Mouse (Mus musculus) limb, embryonic 11.5 days (tissue): Measurements from ENCODE around the gene Fam107a. TPM values are rescaled to one million over a fixed set of nuclear protein-coding genes. Genes with fewer than 3 reads are reported as not detected.

Experiments
- ATAC-seq: fragments of 200-750 bp; cut with Nextera tagmentation; 2 replicates; pipeline ENCODE4 v1.8.0; 2017; ENCODE audit warnings: low read depth; ENCODE audit not compliant: insufficient number of reproducible peaks, low FRiP score, low TSS enrichment
- DNase-seq: peaks from one replicate; pipeline ENCODE4 v3.0.0-alpha.2; 2015; ENCODE audit warnings: low spot score
- H3K27ac ChIP-seq: fragments of 300-500 bp; sonication (generic); replicated peaks from 2 replicates; pipeline ENCODE4 v1.5.1; 2014; ENCODE audit warnings: low read depth, mild to moderate bottlenecking, low read length
- H3K27me3 ChIP-seq: fragments of 300-500 bp; sonication (generic); 2 replicates; pipeline ENCODE4 v1.6.1; 2014; ENCODE audit warnings: mild to moderate bottlenecking, low read length, mixed read lengths; ENCODE audit not compliant: control insufficient read depth, insufficient read depth
- H3K36me3 ChIP-seq: fragments of 300-500 bp; sonication (generic); 2 replicates; pipeline ENCODE4 v1.6.1; 2014; ENCODE audit warnings: mild to moderate bottlenecking, low read length, moderate library complexity, mixed read lengths; ENCODE audit not compliant: control insufficient read depth, insufficient read depth
- H3K4me1 ChIP-seq: fragments of 300-500 bp; sonication (generic); 2 replicates; pipeline ENCODE4 v1.6.1; 2014; ENCODE audit warnings: low read length, mixed read lengths; ENCODE audit not compliant: control insufficient read depth, insufficient read depth
- H3K4me2 ChIP-seq: fragments of 300-500 bp; sonication (generic); 2 replicates; pipeline ENCODE4 v1.6.1; 2014; ENCODE audit warnings: low read depth, mild to moderate bottlenecking, moderate library complexity; ENCODE audit not compliant: severe bottlenecking
- H3K4me3 ChIP-seq: fragments of 300-500 bp; sonication (generic); 2 replicates; pipeline ENCODE4 v1.5.1; 2014; ENCODE audit warnings: low read depth, low read length
- H3K9ac ChIP-seq: fragments of 300-500 bp; sonication (generic); 2 replicates; pipeline ENCODE4 v1.6.1; 2014; ENCODE audit warnings: mild to moderate bottlenecking, low read length
- H3K9me3 ChIP-seq: fragments of 300-500 bp; sonication (generic); 2 replicates; pipeline ENCODE4 v1.6.1; 2016; ENCODE audit warnings: low read length; ENCODE audit not compliant: control insufficient read depth
- WGBS: fragments of 180-500 bp; shearing (Covaris S2); extraction: QIAGEN DNeasy Blood & Tissue Kit; methylation state at CpG from one replicate; pipeline ENCODE4 v1.1.7; 2014; 5-methylcytosine and 5-hydroxymethylcytosine counted together
- polyA plus RNA-seq: library from polyadenylated mRNA; unstranded; fragments of >200 nt; fragmentation: Nextera tagmentation; extraction: Ambion mirVana; gene quantifications from 2 replicates; pipeline ENCODE4 v1.2.1, GENCODE M21; 2014

The Fam107a gene
- polyA plus RNA-seq, 1 experiment from 2014 or later = 0.32 TPM

DNA sequence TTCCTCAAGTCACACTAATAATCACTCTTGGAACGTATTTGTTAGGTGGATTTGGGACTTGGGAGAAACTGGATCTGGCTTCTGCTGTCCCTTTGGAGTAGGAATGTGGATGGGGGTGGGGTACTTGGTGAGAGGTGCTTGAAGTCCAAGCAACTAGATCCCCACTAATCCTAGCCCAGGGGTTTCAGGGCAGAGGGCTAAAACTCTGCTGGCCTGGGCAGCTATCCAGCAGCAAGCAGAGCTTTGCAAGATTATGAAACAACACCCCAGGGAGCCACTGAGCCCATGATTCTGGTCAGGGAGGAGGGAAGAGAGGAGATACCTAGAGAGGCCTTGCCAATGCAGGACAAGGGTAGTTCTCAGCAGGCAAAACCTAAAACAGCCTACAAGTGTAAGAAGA lies 9.5 kb upstream of the Fam107a start:
- ATAC-seq = no peak
- Histone ChIP-seq H3K4me1 (peaks cover 3% of the 10 kb centered on the region; the same call in 1 of the 2 replicates), H3K27ac (no peak overlapping the region), H3K36me3 (no peaks in the 10 kb centered on the region), H3K4me3 (no peak overlapping the region), H3K27me3 (no peaks in the 10 kb centered on the region), H3K9ac (no peak overlapping the region), H3K4me2 (no peak overlapping the region), H3K9me3 (no peaks in the 10 kb centered on the region)
- WGBS = 45% methylated on average over 1 of the region's 1 CpGs
- DNase-seq = no peak

DNA sequence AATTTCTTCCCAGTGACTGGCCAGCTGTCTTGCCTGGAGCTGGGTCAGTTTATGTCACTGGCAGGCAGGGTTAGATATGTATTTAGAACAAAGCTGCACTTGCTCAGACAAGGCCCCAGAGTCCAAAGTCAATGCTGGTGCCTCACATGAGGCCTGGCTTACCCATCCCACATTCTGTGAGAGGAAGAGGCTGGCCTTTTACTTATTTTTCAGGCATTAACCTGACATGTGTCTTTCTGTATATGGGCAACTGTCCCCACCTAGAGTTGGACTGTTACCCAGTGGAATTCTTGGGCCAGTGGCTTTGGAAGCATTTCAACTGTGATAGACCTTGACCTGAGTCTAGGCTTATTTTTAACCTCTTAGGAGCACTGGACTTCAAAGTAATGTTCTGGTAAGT lies 9.1 kb upstream of the Fam107a start:
- Histone ChIP-seq H3K27ac (no peak overlapping the region), H3K4me2 (no peak overlapping the region), H3K4me3 (no peak overlapping the region), H3K9me3 (no peaks in the 10 kb centered on the region), H3K4me1 (peaks cover 3% of the 10 kb centered on the region; the same call in 1 of the 2 replicates), H3K27me3 (no peaks in the 10 kb centered on the region), H3K36me3 (no peaks in the 10 kb centered on the region), H3K9ac (no peak overlapping the region)
- ATAC-seq (no peak), DNase-seq (no peak)

DNA sequence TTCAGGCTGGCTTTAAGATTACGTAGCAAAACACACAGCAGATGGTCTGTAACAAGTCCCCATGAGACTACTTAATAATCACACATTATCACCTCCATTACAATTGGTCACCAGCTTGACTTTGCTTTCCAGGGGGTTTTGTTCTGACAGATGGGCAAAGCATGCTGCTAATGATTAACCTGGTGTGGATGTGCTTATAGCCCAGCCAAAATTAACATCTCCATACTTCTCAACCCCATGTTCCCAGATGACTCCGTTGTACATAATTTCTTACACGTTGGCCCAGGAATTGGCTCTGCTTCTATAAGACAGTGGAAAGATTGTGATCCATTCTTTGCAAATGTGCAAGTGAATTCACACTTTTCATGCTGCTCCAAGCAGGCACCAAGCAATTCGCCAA lies 7.9 kb upstream of the Fam107a start:
- Histone ChIP-seq H3K4me1 (peaks cover 3% of the 10 kb centered on the region; the same call in 1 of the 2 replicates), H3K4me2 (no peak overlapping the region), H3K4me3 (no peak overlapping the region), H3K9ac (no peak overlapping the region), H3K9me3 (no peaks in the 10 kb centered on the region), H3K27ac (no peak overlapping the region), H3K36me3 (no peaks in the 10 kb centered on the region), H3K27me3 (no peaks in the 10 kb centered on the region)
- DNase-seq (no peak), ATAC-seq (no peak)
- 77% methylated on average over 4 of the region's 4 CpGs for WGBS

DNA sequence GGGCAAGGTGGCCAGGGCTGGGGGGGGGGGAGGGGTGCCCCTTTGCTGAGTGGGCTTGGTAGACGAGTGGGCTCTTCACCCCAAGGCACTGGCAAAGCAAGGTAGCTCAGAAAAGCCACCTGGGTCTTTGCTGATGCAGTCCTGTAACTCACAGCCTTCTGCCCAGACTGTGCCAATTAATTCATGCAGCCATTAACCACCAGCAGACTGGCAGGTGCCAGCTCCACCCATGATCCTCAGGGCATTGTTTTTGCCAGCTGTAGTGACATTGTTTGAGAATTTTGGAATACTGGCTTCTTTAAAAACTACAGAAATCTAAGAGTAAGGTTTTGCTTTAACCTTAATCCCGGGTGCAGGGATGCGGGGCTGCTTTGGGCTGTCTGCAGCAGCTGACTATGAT lies 2.7 kb upstream of the Fam107a start:
- no peaks in the 10 kb centered on the region for H3K36me3 ChIP-seq
- no peak overlapping the region for H3K4me3 ChIP-seq
- WGBS = 75% methylated on average over 3 of the region's 3 CpGs
- no peak overlapping the region for H3K9ac ChIP-seq
- H3K4me2 ChIP-seq = no peak overlapping the region
- DNase-seq (no peak), ATAC-seq (no peak)
- no peak overlapping the region for H3K27ac ChIP-seq
- no peaks in the 10 kb centered on the region for H3K9me3 ChIP-seq
- peaks cover 18% of the 10 kb centered on the region for H3K27me3 ChIP-seq
- H3K4me1 ChIP-seq = peaks cover 11% of the 10 kb centered on the region

DNA sequence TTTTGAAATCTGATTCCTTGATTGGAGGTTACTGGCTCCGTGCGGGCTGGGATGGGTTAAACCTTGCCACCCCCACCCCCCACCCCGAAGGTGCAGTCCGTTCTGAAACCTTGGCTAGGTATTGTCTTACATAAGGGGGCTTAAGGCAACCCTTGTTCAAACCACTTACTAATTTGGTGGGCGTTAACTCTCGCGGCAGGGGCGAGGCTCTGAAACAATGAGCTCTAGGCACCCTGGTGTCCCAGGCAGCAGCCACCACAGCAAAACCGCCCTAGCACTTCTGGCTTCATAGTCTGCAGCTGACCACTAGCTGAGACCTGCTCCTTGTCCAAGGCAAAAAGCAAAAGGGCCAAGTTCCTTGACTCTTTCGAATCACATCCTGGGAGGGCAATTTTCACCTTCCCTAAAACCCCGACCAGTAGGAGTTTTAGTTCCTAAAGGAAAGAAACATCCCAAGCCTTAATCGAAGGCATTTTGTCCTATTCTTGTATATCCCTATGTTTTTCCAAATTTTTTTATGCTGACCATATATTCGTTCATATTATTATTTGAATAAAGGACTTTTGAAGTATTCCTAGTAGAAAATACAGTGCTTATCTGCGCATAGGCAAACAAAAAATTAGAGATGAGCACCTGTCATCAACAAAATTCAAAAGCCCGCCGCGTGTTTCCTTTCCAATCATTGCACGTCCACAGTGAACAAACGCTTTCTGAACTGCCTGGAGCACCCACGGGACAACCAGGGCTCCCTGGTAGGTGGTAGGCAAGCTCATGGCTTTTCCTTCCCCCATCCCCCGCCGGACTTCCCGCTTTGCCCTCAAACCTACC lies 1.2 kb downstream of the Fam107a start:
- no peak overlapping the region for H3K9ac ChIP-seq
- peaks cover 18% of the 10 kb centered on the region for H3K27me3 ChIP-seq
- H3K9me3 ChIP-seq = no peaks in the 10 kb centered on the region
- no peak overlapping the region for H3K27ac ChIP-seq
- H3K4me3 ChIP-seq = peak overlapping the region; percentile 23
- H3K36me3 ChIP-seq = no peaks in the 10 kb centered on the region
- H3K4me1 ChIP-seq = peaks cover 11% of the 10 kb centered on the region
- DNase-seq (peak; percentile 60), ATAC-seq (no peak)
- 4% methylated on average over 23 of the region's 23 CpGs for WGBS
- peak overlapping the region; percentile 44 for H3K4me2 ChIP-seq

DNA sequence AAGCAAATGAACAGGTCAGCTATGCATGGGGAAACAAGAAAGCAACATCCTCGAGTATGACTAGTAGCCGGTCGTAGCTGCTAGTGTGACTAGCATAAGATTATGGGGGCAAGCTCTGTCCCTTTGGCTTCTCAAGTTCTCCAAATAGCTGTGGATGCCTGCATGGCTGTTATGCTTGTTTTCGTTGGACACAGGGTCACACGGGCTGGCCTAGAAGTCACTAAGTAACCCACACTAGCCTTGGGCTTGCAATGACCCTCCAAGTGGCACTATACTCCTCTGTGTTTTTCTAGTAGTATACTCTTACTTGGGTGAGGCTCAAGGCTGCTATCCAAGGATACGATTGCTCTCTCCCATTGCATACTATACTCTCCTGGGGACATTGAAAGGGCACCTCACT lies 2.7 kb downstream of the Fam107a start:
- DNase-seq (no peak), ATAC-seq (no peak)
- peaks cover 11% of the 10 kb centered on the region for H3K4me1 ChIP-seq
- no peak overlapping the region for H3K4me2 ChIP-seq
- no peaks in the 10 kb centered on the region for H3K9me3 ChIP-seq
- H3K4me3 ChIP-seq = no peak overlapping the region
- H3K9ac ChIP-seq = no peak overlapping the region
- WGBS = 73% methylated on average over 6 of the region's 6 CpGs
- no peak overlapping the region for H3K27ac ChIP-seq
- H3K36me3 ChIP-seq = no peaks in the 10 kb centered on the region
- peaks cover 18% of the 10 kb centered on the region for H3K27me3 ChIP-seq

DNA sequence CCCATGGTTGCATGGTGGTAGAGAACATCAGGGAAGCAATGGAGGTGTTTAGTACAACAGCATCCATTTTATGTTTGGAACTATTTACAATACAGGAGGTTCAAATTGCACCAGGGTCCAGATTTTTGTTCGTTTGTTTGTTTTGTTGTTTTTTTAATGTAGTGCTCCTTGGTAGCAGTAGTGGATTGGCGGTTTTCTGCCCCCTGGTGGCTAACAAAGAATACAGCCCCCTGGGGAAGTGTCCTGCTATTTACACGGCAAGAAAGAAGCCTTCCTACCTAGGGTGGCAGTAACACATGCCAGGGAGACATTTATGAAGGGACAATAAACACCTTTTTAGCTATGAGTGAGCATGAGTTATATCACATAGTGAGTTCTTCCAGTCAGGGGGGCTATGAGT lies 3.3 kb downstream of the Fam107a start:
- Histone ChIP-seq H3K9me3 (no peaks in the 10 kb centered on the region), H3K4me1 (peaks cover 11% of the 10 kb centered on the region), H3K36me3 (no peaks in the 10 kb centered on the region), H3K27ac (no peak overlapping the region), H3K27me3 (peaks cover 18% of the 10 kb centered on the region), H3K9ac (no peak overlapping the region), H3K4me3 (no peak overlapping the region), H3K4me2 (no peak overlapping the region)
- no peak for ATAC-seq
- whole genome bisulfite sequencing = 22% methylated on average over 3 of the region's 3 CpGs
- peak; percentile 51 for DNase-seq

DNA sequence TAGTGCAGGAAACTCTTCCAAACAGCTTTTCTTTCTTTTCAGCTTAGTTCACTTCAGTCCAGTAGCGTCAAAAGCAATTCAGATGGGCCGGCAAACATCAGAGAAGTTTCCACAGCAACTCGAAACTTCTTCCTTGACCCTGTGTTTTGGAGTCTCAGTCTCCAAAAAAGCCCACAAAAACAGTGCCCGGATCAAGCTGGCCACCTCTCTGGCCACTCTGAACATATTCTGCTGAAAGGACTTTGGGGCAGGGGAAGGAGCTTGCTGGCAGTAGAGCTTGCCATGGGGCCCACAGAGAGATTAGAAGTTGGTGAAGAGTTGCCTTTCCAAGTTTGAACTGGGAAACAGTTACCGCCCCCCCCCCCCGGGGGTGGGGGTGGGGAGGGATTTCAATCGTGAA lies 3.9 kb downstream of the Fam107a start:
- DNase-seq (no peak), ATAC-seq (no peak)
- Histone ChIP-seq H3K9me3 (no peaks in the 10 kb centered on the region), H3K27ac (no peak overlapping the region), H3K4me3 (no peak overlapping the region), H3K36me3 (no peaks in the 10 kb centered on the region), H3K27me3 (peaks cover 18% of the 10 kb centered on the region), H3K9ac (no peak overlapping the region), H3K4me1 (peaks cover 11% of the 10 kb centered on the region), H3K4me2 (no peak overlapping the region)
- 42% methylated on average over 7 of the region's 7 CpGs for WGBS
